Mouse (Mus musculus): ENCODE results near the gene Rpl18a.

Gene Rpl18a

GRCm38 (mm10) chr8:70862824-70863641 lies 34.2 kb downstream of the Rpl18a start, which contains the start of gene Kcnn1:
Kcnn1 (minus strand) TSS chr8:70863258.
- no peak for DNase-seq (ENCODE audit: extremely low read depth, low read depth, low spot score)

GRCm38 (mm10) chr8:70857516-70857915 lies 39.7 kb downstream of the Rpl18a start:
- no peak for DNase-seq (ENCODE audit: extremely low read depth, low read depth, low spot score)

GRCm38 (mm10) chr8:70856541-70857197 lies 40.5 kb downstream of the Rpl18a start:
- DNase-seq (ENCODE audit: extremely low read depth, low read depth, low spot score), result no peak

- no peak for DNase-seq (ENCODE audit: extremely low read depth, low read depth, low spot score)
Measured at GRCm38 (mm10) chr8:70856028-70856427, 41.2 kb downstream of the Rpl18a start.

GRCm38 (mm10) chr8:70853863-70854262 lies 43.3 kb downstream of the Rpl18a start:
- DNase-seq (ENCODE audit: extremely low read depth, low read depth, low spot score), result no peak

- no peak for DNase-seq (ENCODE audit: extremely low read depth, low read depth, low spot score)
Measured at GRCm38 (mm10) chr8:70852595-70853231, 44.5 kb downstream of the Rpl18a start.

GRCm38 (mm10) chr8:70851837-70852236 lies 45.4 kb downstream of the Rpl18a start:
- DNase-seq (ENCODE audit: extremely low read depth, low read depth, low spot score), result no peak

GRCm38 (mm10) chr8:70850947-70851346 lies 46.3 kb downstream of the Rpl18a start:
- no peak for DNase-seq (ENCODE audit: extremely low read depth, low read depth, low spot score)

- no peak for DNase-seq (ENCODE audit: extremely low read depth, low read depth, low spot score)
Measured at GRCm38 (mm10) chr8:70850132-70850845, 46.9 kb downstream of the Rpl18a start.

GRCm38 (mm10) chr8:70849333-70849990 lies 47.8 kb downstream of the Rpl18a start:
- no peak for DNase-seq (ENCODE audit: extremely low read depth, low read depth, low spot score)

GRCm38 (mm10) chr8:70846371-70847154 lies 50.6 kb downstream of the Rpl18a start:
- no peak for DNase-seq (ENCODE audit: extremely low read depth, low read depth, low spot score)

GRCm38 (mm10) chr8:70845108-70845507 lies 52.1 kb downstream of the Rpl18a start:
- no peak for DNase-seq (ENCODE audit: extremely low read depth, low read depth, low spot score)

All from fat pad, adult 2 months (tissue).